Mouse (Mus musculus) adrenal gland, postnatal 14 days (tissue): Measurements from ENCODE around the gene Zfp960. TPM values are rescaled to one million over a fixed set of nuclear protein-coding genes. Genes with fewer than 3 reads are reported as not detected.
A peak's percentile ranks its signal among the peaks of the same experiment; 100 is the strongest.
"Not testable (repeated sequence)": the region's sequence is repeated elsewhere in the genome, so short reads cannot be mapped to it uniquely, and the experiment has no call there.

ENCODE experiments used
- DNase-seq: peaks from one replicate; pipeline ENCODE4 v3.0.0; 2021; ENCODE audit warnings: mixed read lengths
- long read RNA-seq, 2 experiments: library from polyadenylated mRNA; stranded (forward); transcript quantifications; one replicate each; pipeline ENCODE4 v2.0.0; 2021
- total RNA-seq: library from RNA; stranded (reverse); gene quantifications from 2 replicates; pipeline ENCODE4 v1.2.3, GENCODE M21; 2021

Zfp960 gene
- total RNA-seq, result 6.3 and 6.6 TPM in 2 replicates
- long read RNA-seq, experiment 1, partial matches to known transcripts, result 0 of 2 reads
- long read RNA-seq, experiment 1, other reads (novel, unspliced or antisense), result 2 of 2 reads
- long read RNA-seq, experiment 2, result 0 reads

DNA sequence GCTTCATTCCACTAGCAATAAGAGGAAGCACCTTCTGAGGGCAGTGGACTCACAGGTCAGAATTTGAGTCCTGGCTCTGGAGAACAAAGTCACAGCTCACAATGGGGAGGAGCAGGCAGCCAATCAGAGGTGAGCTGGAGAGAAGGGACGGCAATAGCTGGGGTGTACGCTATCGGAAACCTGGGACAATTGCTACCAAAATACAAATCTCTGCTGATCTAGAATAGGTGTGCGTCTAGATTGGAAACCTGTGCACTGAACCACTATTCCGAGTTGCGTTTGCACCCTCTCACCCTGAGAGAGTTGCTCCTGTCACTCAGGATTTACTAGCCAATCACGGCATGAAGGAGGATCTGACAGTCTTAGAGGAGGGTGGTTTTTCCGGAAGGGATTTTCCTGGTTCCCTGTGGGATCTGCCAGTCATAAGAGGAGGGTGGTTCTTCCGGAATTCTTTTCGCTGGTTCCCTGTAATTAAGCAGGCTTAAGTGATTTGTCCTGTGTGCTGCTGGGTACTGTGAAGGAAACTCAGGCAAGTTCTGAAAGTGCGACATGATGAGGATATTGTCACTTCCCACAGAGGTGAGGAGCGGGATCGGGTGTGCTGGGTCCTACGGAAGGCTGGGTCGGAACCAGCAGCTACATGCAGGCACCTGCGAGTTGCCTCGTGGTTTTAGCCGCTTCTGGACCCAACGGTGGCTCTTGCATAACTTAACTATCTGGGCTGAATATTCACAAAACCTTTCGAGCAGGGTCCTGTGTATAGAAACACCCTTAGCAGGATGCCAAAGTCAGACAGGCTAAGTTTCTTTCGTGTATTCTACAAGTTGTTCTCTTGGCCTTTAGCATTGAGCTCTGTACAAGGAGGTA lies at the start of gene Zfp960:
Zfp960 (plus strand) TSS at position 486 of the 867 bp plus-strand sequence.
- DNase-seq, result peak; percentile 93

DNA sequence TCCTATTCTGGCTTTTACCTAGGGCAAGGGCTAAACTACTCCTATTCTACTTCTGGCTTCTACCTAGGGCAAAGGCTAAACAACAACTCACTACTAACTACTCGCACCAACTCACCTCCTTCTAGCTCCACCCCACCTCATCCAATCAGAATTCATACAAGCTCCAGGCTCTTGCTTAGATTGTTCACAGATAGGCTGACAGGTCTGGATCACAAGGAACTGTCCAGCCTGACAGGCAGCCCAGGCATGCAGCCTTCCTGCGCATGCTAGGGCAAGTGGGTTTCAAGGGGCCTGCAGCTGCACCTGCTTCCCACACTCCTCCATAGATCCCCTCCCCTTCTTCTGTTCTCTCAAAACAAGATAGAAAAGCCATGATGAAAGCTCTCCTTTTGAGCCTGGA lies 45.8 kb upstream of the Zfp960 start:
- not testable (repeated sequence) for DNase-seq

DNA sequence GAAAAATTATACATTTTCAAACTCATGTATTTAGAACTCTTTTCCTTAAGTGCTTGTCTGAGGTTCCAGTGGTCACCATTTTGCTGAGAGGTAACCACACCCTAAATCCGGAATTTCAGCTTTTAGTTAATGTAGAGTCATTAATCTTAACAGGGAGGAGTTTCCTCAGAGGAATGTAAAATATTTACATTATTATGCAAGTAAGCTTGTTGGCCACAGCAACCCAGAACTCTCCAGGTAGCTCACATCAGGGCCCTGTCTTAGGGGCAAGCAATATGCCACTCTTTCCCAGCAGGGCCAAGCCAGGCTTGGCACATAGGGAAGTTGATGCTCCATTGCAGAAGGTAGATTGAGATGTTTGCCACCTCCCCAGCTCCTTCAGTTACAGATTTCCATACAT lies 4.3 kb upstream of the Zfp960 start:
- not testable (repeated sequence) for DNase-seq

DNA sequence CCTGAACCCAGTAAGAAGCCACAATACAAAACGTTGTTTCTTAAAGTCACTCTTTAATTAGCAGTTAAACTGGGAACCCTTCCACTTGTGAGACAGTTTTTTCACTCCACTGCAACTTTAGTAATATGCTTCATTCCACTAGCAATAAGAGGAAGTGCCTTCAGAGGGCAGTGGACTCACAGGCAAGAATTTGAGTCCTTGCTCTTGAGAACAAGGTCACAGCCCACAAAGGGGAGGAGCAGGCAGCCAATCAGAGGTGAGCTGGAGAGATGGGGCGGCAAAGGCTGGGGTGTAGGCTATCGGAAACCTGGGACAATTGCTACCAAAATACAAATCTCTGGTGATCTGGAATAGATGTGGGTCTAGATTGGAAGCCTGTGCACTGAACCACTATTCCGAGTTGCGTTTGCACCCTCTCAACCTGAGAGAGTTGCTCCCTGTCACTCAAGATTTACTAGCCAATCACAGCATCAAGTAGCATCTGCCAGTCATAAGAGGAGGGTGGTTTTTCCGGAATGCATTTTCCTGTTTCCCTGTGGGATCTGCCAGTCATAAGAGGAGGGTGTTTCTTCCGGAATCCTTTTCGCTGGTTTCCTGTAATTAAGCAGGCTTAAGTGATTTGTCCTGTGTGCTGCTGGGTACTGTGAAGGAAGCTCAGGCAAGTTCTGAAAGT lies 57.1 kb downstream of the Zfp960 start, which contains the start of gene Zfp97:
Zfp97 (plus strand) TSS at position 586 of the 673 bp plus-strand sequence.
- DNase-seq, result not testable (repeated sequence)

Other genes starting within 250 kb of the Zfp960 start
- gene Zfp97, start 57.3 kb downstream of the Zfp960 start, total RNA-seq, result 4.3 and 5.1 TPM in 2 replicates